Mouse (Mus musculus) hindbrain, embryonic 11.5 days (tissue): ENCODE measurements around the gene Atp1a3. TPM values are rescaled to one million over a fixed set of nuclear protein-coding genes. Genes with fewer than 3 reads are reported as not detected.

Experiments
- ATAC-seq: fragments of 200-750 bp; cut with Nextera tagmentation; 2 replicates; pipeline ENCODE4 v1.8.0; 2017; ENCODE audit warnings: mild to moderate bottlenecking, moderate TSS enrichment, moderate library complexity; ENCODE audit not compliant: low FRiP score
- DNase-seq: peaks from one replicate; pipeline ENCODE4 v3.0.0-alpha.2; 2015; ENCODE audit warnings: low spot score
- H3K27ac ChIP-seq: fragments of 300-500 bp; sonication (generic); 2 replicates; pipeline ENCODE4 v1.5.1; 2014; ENCODE audit warnings: mild to moderate bottlenecking, low read depth, low read length
- H3K27me3 ChIP-seq: fragments of 300-500 bp; sonication (generic); 2 replicates; pipeline ENCODE4 v1.6.1; 2014; ENCODE audit warnings: mild to moderate bottlenecking, low read length, moderate library complexity, mixed read lengths; ENCODE audit not compliant: control insufficient read depth, insufficient read depth
- H3K36me3 ChIP-seq: fragments of 300-500 bp; sonication (generic); 2 replicates; pipeline ENCODE4 v1.6.1; 2014; ENCODE audit warnings: mild to moderate bottlenecking, low read length, moderate library complexity, mixed read lengths; ENCODE audit not compliant: control insufficient read depth, insufficient read depth
- H3K4me1 ChIP-seq: fragments of 300-500 bp; sonication (generic); replicated peaks from 2 replicates; pipeline ENCODE4 v1.6.1; 2014; ENCODE audit warnings: low read length, mixed read lengths; ENCODE audit not compliant: control insufficient read depth, insufficient read depth
- H3K4me2 ChIP-seq: fragments of 300-500 bp; sonication (generic); replicated peaks from 2 replicates; pipeline ENCODE4 v1.6.1; 2014; ENCODE audit warnings: mild to moderate bottlenecking, low read depth, low read length
- H3K4me3 ChIP-seq: fragments of 300-500 bp; sonication (generic); 2 replicates; pipeline ENCODE4 v1.5.1; 2014; ENCODE audit warnings: low read depth, low read length
- H3K9ac ChIP-seq: fragments of 300-500 bp; sonication (generic); 2 replicates; pipeline ENCODE4 v1.6.1; 2014; ENCODE audit warnings: low read depth, low read length
- H3K9me3 ChIP-seq: fragments of 300-500 bp; sonication (generic); 2 replicates; pipeline ENCODE4 v1.6.1; 2016; ENCODE audit warnings: low read length; ENCODE audit not compliant: control insufficient read depth
- WGBS: fragments of 180-500 bp; shearing (Covaris S2); extraction: QIAGEN DNeasy Blood & Tissue Kit; methylation state at CpG from one replicate; pipeline ENCODE4 v1.1.7; 2014; 5-methylcytosine and 5-hydroxymethylcytosine counted together
- polyA plus RNA-seq: library from polyadenylated mRNA; unstranded; fragments of >200 nt; fragmentation: Nextera tagmentation; extraction: Ambion mirVana; gene quantifications from 2 replicates; pipeline ENCODE4 v1.2.1, GENCODE M21; 2014

The Atp1a3 gene
- polyA plus RNA-seq, 1 experiment from 2014 or later, result 40.1 TPM

- no peaks in the 10 kb centered on the region for H3K36me3 ChIP-seq
- H3K27ac ChIP-seq, result no peak overlapping the region
Measured at GRCm38 (mm10) chr7:24993081-24993480, 12.7 kb downstream of the Atp1a3 start.

GRCm38 (mm10) chr7:24990478-24990877 lies 15.3 kb downstream of the Atp1a3 start:
- Histone ChIP-seq H3K4me3 (no peak overlapping the region), H3K9me3 (no peaks in the 10 kb centered on the region), H3K4me1 (no peaks in the 10 kb centered on the region), H3K27ac (no peak overlapping the region), H3K27me3 (no peaks in the 10 kb centered on the region), H3K36me3 (no peaks in the 10 kb centered on the region), H3K9ac (no peak overlapping the region), H3K4me2 (no peak overlapping the region)
- DNase-seq, result no peak
- no peak for ATAC-seq
- 85% methylated on average over 8 of the region's 8 CpGs for WGBS

More at GRCm38 (mm10) chr7:24993081-24993480, 12.7 kb downstream of the Atp1a3 start:
- Histone ChIP-seq H3K9ac (no peak overlapping the region), H3K9me3 (no peaks in the 10 kb centered on the region), H3K4me1 (no peaks in the 10 kb centered on the region), H3K4me3 (no peak overlapping the region), H3K4me2 (no peak overlapping the region), H3K27me3 (no peaks in the 10 kb centered on the region)
- WGBS, result 78% methylated on average over 6 of the region's 6 CpGs
- ATAC-seq (no peak), DNase-seq (no peak)

GRCm38 (mm10) chr7:24987941-24988340 lies 17.8 kb downstream of the Atp1a3 start:
- H3K27ac ChIP-seq, result no peak overlapping the region
- H3K4me3 ChIP-seq, result no peak overlapping the region
- DNase-seq, result no peak
- WGBS, result 84% methylated on average over 14 of the region's 14 CpGs
- H3K9ac ChIP-seq, result no peak overlapping the region
- H3K4me1 ChIP-seq, result no peaks in the 10 kb centered on the region
- H3K4me2 ChIP-seq, result no peak overlapping the region
- no peaks in the 10 kb centered on the region for H3K36me3 ChIP-seq
- H3K27me3 ChIP-seq, result no peaks in the 10 kb centered on the region
- no peaks in the 10 kb centered on the region for H3K9me3 ChIP-seq
- ATAC-seq, result no peak

GRCm38 (mm10) chr7:24985799-24986198 lies 20.0 kb downstream of the Atp1a3 start:
- Histone ChIP-seq H3K27ac (no peak overlapping the region), H3K4me3 (no peak overlapping the region), H3K36me3 (no peaks in the 10 kb centered on the region), H3K4me1 (no peaks in the 10 kb centered on the region), H3K9me3 (no peaks in the 10 kb centered on the region), H3K27me3 (no peaks in the 10 kb centered on the region), H3K4me2 (no peak overlapping the region), H3K9ac (no peak overlapping the region)
- ATAC-seq (no peak), DNase-seq (no peak)
- 74% methylated on average over 5 of the region's 5 CpGs for WGBS

- Histone ChIP-seq H3K4me3 (no peak overlapping the region), H3K4me1 (no peaks in the 10 kb centered on the region), H3K27ac (no peak overlapping the region), H3K9me3 (no peaks in the 10 kb centered on the region), H3K36me3 (no peaks in the 10 kb centered on the region), H3K4me2 (no peak overlapping the region), H3K27me3 (no peaks in the 10 kb centered on the region), H3K9ac (no peak overlapping the region)
- DNase-seq (no peak), ATAC-seq (no peak)
- 92% methylated on average over 2 of the region's 2 CpGs for WGBS
Measured at GRCm38 (mm10) chr7:24984307-24984706, 21.5 kb downstream of the Atp1a3 start.

- Histone ChIP-seq H3K4me2 (no peak overlapping the region), H3K36me3 (no peaks in the 10 kb centered on the region), H3K4me1 (no peaks in the 10 kb centered on the region), H3K4me3 (no peak overlapping the region), H3K27ac (no peak overlapping the region), H3K27me3 (no peaks in the 10 kb centered on the region), H3K9ac (no peak overlapping the region), H3K9me3 (no peaks in the 10 kb centered on the region)
- no peak for ATAC-seq
- no peak for DNase-seq
- 88% methylated on average over 5 of the region's 5 CpGs for WGBS
Measured at GRCm38 (mm10) chr7:24983396-24983795, 22.4 kb downstream of the Atp1a3 start.

GRCm38 (mm10) chr7:24980439-24980838 lies 25.3 kb downstream of the Atp1a3 start:
- Histone ChIP-seq H3K9me3 (no peaks in the 10 kb centered on the region), H3K36me3 (no peaks in the 10 kb centered on the region), H3K4me3 (no peak overlapping the region), H3K4me2 (no peak overlapping the region), H3K9ac (no peak overlapping the region), H3K27me3 (no peaks in the 10 kb centered on the region), H3K27ac (no peak overlapping the region), H3K4me1 (no peaks in the 10 kb centered on the region)
- WGBS, result 88% methylated on average over 7 of the region's 7 CpGs
- no peak for DNase-seq
- ATAC-seq, result no peak

GRCm38 (mm10) chr7:24978781-24979180 lies 27.0 kb downstream of the Atp1a3 start:
- H3K4me2 ChIP-seq, result no peak overlapping the region
- ATAC-seq, result no peak
- no peak overlapping the region for H3K9ac ChIP-seq
- no peak overlapping the region for H3K27ac ChIP-seq
- no peaks in the 10 kb centered on the region; the same call in 1 of the 2 replicates for H3K27me3 ChIP-seq
- no peaks in the 10 kb centered on the region for H3K9me3 ChIP-seq
- H3K4me3 ChIP-seq, result no peak overlapping the region
- WGBS, result 87% methylated on average over 7 of the region's 7 CpGs
- DNase-seq, result no peak
- H3K4me1 ChIP-seq, result no peaks in the 10 kb centered on the region
- H3K36me3 ChIP-seq, result no peaks in the 10 kb centered on the region

- H3K27me3 ChIP-seq, result no peaks in the 10 kb centered on the region; the same call in 1 of the 2 replicates
- no peak overlapping the region for H3K4me3 ChIP-seq
- ATAC-seq, result no peak
- 30% methylated on average over 9 of the region's 9 CpGs for WGBS
- DNase-seq, result peak; percentile 69
- no peaks in the 10 kb centered on the region for H3K36me3 ChIP-seq
- no peak overlapping the region for H3K4me2 ChIP-seq
- peaks cover 3% of the 10 kb centered on the region; the same call in 1 of the 2 replicates for H3K4me1 ChIP-seq
- H3K27ac ChIP-seq, result no peak overlapping the region
- no peak overlapping the region for H3K9ac ChIP-seq
- H3K9me3 ChIP-seq, result no peaks in the 10 kb centered on the region
Measured at GRCm38 (mm10) chr7:24974893-24975595, 30.7 kb downstream of the Atp1a3 start.
